Mouse (Mus musculus): ENCODE data around the gene Socs3.

DNA sequence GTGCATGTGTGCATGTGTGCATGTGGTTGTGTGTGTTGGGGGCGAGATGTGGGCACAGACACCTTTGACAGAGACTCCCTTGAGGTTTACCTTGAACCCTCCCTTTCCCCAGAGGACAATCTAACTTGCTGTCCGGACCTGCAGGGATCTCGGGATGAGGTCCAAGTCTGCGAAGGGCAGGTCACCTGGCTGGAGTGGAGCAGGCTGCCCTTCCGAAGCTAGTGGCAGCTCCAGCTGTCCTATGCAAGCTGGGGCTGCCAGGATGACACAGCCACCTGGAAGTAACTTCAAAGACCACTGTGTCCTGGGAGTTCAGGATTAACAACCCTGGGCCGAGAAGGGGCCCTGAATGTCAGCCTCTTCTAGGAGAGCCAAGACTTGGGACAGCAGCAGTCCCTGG, 18.5 kb downstream of the Socs3 start:
- TF ChIP-seq POLR2A (IDR thresholded peaks at IDR 0.05; ENCODE audit: control insufficient read depth, low read depth, low read length) = no peak
- TF ChIP-seq CTCF (IDR thresholded peaks at IDR 0.05; ENCODE audit: control insufficient read depth, insufficient read depth, insufficient replicate concordance, low read depth, low read length) = no peak
